Mouse (Mus musculus) stomach, embryonic 15.5 days (tissue): Measurements from ENCODE around the gene Ltc4s. TPM values are rescaled to one million over a fixed set of nuclear protein-coding genes. Genes with fewer than 3 reads are reported as not detected.

Experiments
- ATAC-seq: fragments of 200-750 bp; cut with Nextera tagmentation; 2 replicates; pipeline ENCODE4 v1.8.0; 2017; ENCODE audit warnings: low read depth, moderate number of reproducible peaks, moderate TSS enrichment; ENCODE audit not compliant: insufficient read depth, low FRiP score
- H3K27ac ChIP-seq: fragments of 300-500 bp; sonication (generic); 2 replicates; pipeline ENCODE4 v1.5.1; 2015; ENCODE audit warnings: mild to moderate bottlenecking, inconsistent platforms
- H3K27me3 ChIP-seq: fragments of 300-500 bp; sonication (generic); replicated peaks from 2 replicates; pipeline ENCODE4 v1.6.1; 2015; ENCODE audit warnings: inconsistent platforms
- H3K36me3 ChIP-seq: fragments of 300-500 bp; sonication (generic); 2 replicates; pipeline ENCODE4 v1.6.1; 2015; ENCODE audit warnings: inconsistent platforms
- H3K4me1 ChIP-seq: fragments of 300-500 bp; sonication (generic); 2 replicates; pipeline ENCODE4 v1.6.1; 2015; ENCODE audit warnings: inconsistent platforms
- H3K4me2 ChIP-seq: fragments of 300-500 bp; sonication (generic); 2 replicates; pipeline ENCODE4 v1.6.1; 2015; ENCODE audit warnings: mild to moderate bottlenecking, inconsistent platforms
- H3K4me3 ChIP-seq: fragments of 300-500 bp; sonication (generic); replicated peaks from 2 replicates; pipeline ENCODE4 v1.5.1; 2015; ENCODE audit warnings: inconsistent platforms
- H3K9ac ChIP-seq: fragments of 300-500 bp; sonication (generic); 2 replicates; pipeline ENCODE4 v1.6.1; 2015; ENCODE audit warnings: inconsistent platforms
- H3K9me3 ChIP-seq: fragments of 300-500 bp; sonication (generic); 2 replicates; pipeline ENCODE4 v1.6.1; 2016; ENCODE audit warnings: inconsistent platforms
- WGBS: fragments of 180-500 bp; shearing (Covaris S2); methylation state at CpG from one replicate; pipeline ENCODE4 v1.1.7; 2015; 5-methylcytosine and 5-hydroxymethylcytosine counted together
- microRNA-seq: library from miRNA; unstranded; fragments of <30 nt; microRNA quantifications from one replicate; pipeline ENCODE4, GENCODE M21; 2016
- polyA plus RNA-seq: library from polyadenylated mRNA; unstranded; fragments of >200 nt; fragmentation: Nextera tagmentation; extraction: Ambion mirVana; gene quantifications from 2 replicates; pipeline ENCODE4 v1.2.1, GENCODE M21; 2015

Ltc4s gene
- polyA plus RNA-seq, 1 experiment from 2014 or later: 4.5 TPM

GRCm38 (mm10) chr11:50188682-50189081 lies 49.7 kb downstream of the Ltc4s start:
- Histone ChIP-seq H3K27me3 (no peaks in the 10 kb centered on the region), H3K36me3 (no peaks in the 10 kb centered on the region), H3K4me1 (no peaks in the 10 kb centered on the region), H3K4me2 (no peak overlapping the region), H3K9me3 (no peaks in the 10 kb centered on the region), H3K27ac (no peak overlapping the region), H3K9ac (no peak overlapping the region), H3K4me3 (no peak overlapping the region)
- WGBS: 50% methylated on average over 7 of the region's 7 CpGs
- peak; percentile 31; the same call in 1 of the 2 replicates for ATAC-seq

Small RNAs within 50 kb of the gene (microRNA-seq; reads per million reads assigned to microRNA genes)
- not detected for gene Mir6919

Other genes with a start within 250 kb of the Ltc4s start
- gene Rnf130, start 213.3 kb downstream of the Ltc4s start, polyA plus RNA-seq: 57.1 and 57.8 TPM in 2 replicates
- gene Tbc1d9b, start 107.2 kb downstream of the Ltc4s start, polyA plus RNA-seq: 33.4 and 35.9 TPM in 2 replicates
- 10.5 and 13.0 TPM in 2 replicates for gene Mrnip, start 64.2 kb downstream of the Ltc4s start, polyA plus RNA-seq
- 224 and 229 TPM in 2 replicates for gene Sqstm1, start 27.8 kb downstream of the Ltc4s start, polyA plus RNA-seq
- 29.1 and 29.7 TPM in 2 replicates for gene Mgat4b, start 27.7 kb downstream of the Ltc4s start, polyA plus RNA-seq
- 5.0 and 5.4 TPM in 2 replicates for gene Maml1, start 53.7 kb upstream of the Ltc4s start, polyA plus RNA-seq
- gene Canx, start 87.1 kb upstream of the Ltc4s start, polyA plus RNA-seq: 334 and 361 TPM in 2 replicates
- 0.32 and 0.53 TPM in 2 replicates for gene Cby3, start 115.8 kb upstream of the Ltc4s start, polyA plus RNA-seq
- gene Hnrnph1, start 138.4 kb upstream of the Ltc4s start, polyA plus RNA-seq: 363 and 370 TPM in 2 replicates
- gene Rufy1, start 192.5 kb upstream of the Ltc4s start, polyA plus RNA-seq: 20.5 and 20.7 TPM in 2 replicates